Mouse (Mus musculus) megakaryocyte progenitor cell, adult 5-6 weeks (primary cell): ENCODE data around the gene Gm18596. TPM values are rescaled to one million over a fixed set of nuclear protein-coding genes. Genes with fewer than 3 reads are reported as not detected.
"Not testable (repeated sequence)": the region's sequence is repeated elsewhere in the genome, so short reads cannot be mapped to it uniquely, and the experiment has no call there.

Source experiments
- ATAC-seq: replicated peaks from 2 replicates; pipeline ENCODE4 v1.8.0; 2016; ENCODE audit warnings: mild to moderate bottlenecking, moderate TSS enrichment, inconsistent platforms; ENCODE audit not compliant: poor library complexity
- total RNA-seq, 2 experiments: library from RNA; stranded (forward) in 1 of 2; stranded (reverse) in 1 of 2; fragments of 157-497, 149-512 nt in 1 of 2; fragments of 200-1000 nt in 1 of 2; gene quantifications; 2 replicates each; pipeline versions ENCODE4 v1.2.3 to v1.2.4; 2015 to 2017

Gene Gm18596
- total RNA-seq, 2 experiments from 2014 or later = not detected

GRCm38 (mm10) chr10:77713734-77714133, 28.7 kb downstream of the Gm18596 start:
- ATAC-seq = peak; percentile 44

GRCm38 (mm10) chr10:77711157-77711556, 31.3 kb downstream of the Gm18596 start, which contains the start of gene Gm10024:
Gene Gm10024 (plus strand): TSS chr10:77711457.
- ATAC-seq = not testable (repeated sequence)

DNA sequence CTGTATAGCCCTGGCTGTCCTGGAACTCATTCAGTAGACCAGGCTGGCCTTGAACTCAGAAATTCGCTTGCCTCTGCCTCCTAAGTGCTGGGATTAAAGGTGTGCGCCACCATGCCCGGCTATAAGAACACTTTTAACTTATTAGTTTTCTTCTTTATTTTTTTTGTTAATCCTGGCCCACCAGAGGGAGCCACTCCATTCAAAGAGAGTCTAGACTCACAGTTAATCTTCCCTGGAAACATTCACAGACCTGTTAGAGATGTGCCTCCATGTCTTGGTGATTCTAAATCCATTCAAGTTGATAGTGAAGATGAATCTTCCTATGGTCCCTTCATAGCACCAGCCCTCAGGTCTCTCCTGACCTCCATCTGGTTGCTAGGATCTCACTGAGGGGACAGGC, 32.6 kb downstream of the Gm18596 start:
- no peak for ATAC-seq

- ATAC-seq = no peak
Observed at GRCm38 (mm10) chr10:77706326-77706725, 36.1 kb downstream of the Gm18596 start, which contains the start of gene Gm10272. Gene Gm10272 (plus strand): TSS chr10:77706626.

DNA sequence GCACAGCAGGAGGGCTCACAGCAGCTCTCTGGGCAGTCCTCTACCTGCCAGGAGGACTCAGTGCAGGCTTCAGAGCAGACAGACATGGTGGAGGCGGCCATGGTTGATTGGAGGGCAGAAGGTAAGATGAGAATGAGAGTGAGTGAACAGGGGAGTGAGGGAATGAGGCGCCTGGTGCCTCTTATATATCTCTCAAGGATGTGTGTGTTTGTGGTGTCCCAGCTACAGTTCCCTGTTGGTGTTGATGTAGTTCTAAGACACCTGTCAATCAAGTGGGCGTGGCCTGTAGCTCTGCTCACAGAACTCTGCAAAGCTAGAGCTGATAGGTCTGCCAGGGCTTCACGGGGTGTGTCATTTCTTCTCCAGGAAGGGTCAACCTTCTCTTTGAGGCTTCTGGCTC, 45.3 kb downstream of the Gm18596 start, which contains the start of gene Gm9508:
Gene Gm9508 (minus strand): TSS at position 101 of the 400 bp plus-strand sequence.
- ATAC-seq = no peak

Other genes starting within 250 kb of the Gm18596 start
Only the 30 nearest of the 32 such genes appear.
- gene Fam207a, start 226.9 kb downstream of the Gm18596 start, total RNA-seq (2015) = 9.1 and 9.9 TPM in 2 replicates
- gene Fam207a, start 226.9 kb downstream of the Gm18596 start, total RNA-seq (2017) = 28.8 and 38.1 TPM in 2 replicates
- 37.2 and 37.9 TPM in 2 replicates for gene Itgb2, start 212.4 kb downstream of the Gm18596 start, total RNA-seq (2015)
- gene Itgb2, start 212.4 kb downstream of the Gm18596 start, total RNA-seq (2017) = 35.1 and 42.0 TPM in 2 replicates
- 54.1 and 60.0 TPM in 2 replicates for gene Pttg1ip, start 160.9 kb downstream of the Gm18596 start, total RNA-seq (2015)
- gene Pttg1ip, start 160.9 kb downstream of the Gm18596 start, total RNA-seq (2017) = 31.8 and 37.6 TPM in 2 replicates
- 34.5 and 38.8 TPM in 2 replicates for gene Sumo3, start 136.5 kb downstream of the Gm18596 start, total RNA-seq (2015)
- gene Sumo3, start 136.5 kb downstream of the Gm18596 start, total RNA-seq (2017) = 187 and 212 TPM in 2 replicates
- gene Gm49325, start 136.4 kb downstream of the Gm18596 start, total RNA-seq (2015) = not detected in 2 replicates
- 1.1 TPM in 1 of 2 replicates, not detected in the other for gene Gm49325, start 136.4 kb downstream of the Gm18596 start, total RNA-seq (2017)
- gene Ube2g2, start 120.4 kb downstream of the Gm18596 start, total RNA-seq (2015) = 22.8 and 25.1 TPM in 2 replicates
- 30.4 and 34.2 TPM in 2 replicates for gene Ube2g2, start 120.4 kb downstream of the Gm18596 start, total RNA-seq (2017)
- 0.12 and 0.96 TPM in 2 replicates for gene Tspear, start 56.1 kb downstream of the Gm18596 start, total RNA-seq (2015)
- not detected in 2 replicates for gene Tspear, start 56.1 kb downstream of the Gm18596 start, total RNA-seq (2017)
- not detected in 2 replicates for gene Gm19402, start 51.9 kb downstream of the Gm18596 start, total RNA-seq (2015)
- not detected in 2 replicates for gene Gm19402, start 51.9 kb downstream of the Gm18596 start, total RNA-seq (2017)
- gene Gm9508, start 45.4 kb downstream of the Gm18596 start, total RNA-seq (2015) = not detected in 2 replicates
- gene Gm9508, start 45.4 kb downstream of the Gm18596 start, total RNA-seq (2017) = not detected in 2 replicates
- not detected in 2 replicates for gene Gm10272, start 36.0 kb downstream of the Gm18596 start, total RNA-seq (2015)
- not detected in 2 replicates for gene Gm10272, start 36.0 kb downstream of the Gm18596 start, total RNA-seq (2017)
- not detected in 2 replicates for gene Gm10024, start 31.2 kb downstream of the Gm18596 start, total RNA-seq (2015)
- gene Gm10024, start 31.2 kb downstream of the Gm18596 start, total RNA-seq (2017) = not detected in 2 replicates
- not detected in 2 replicates for gene Gm10142, start 26.8 kb downstream of the Gm18596 start, total RNA-seq (2015)
- gene Gm10142, start 26.8 kb downstream of the Gm18596 start, total RNA-seq (2017) = not detected in 2 replicates
- not detected in 2 replicates for gene Krtap12-1, start 22.0 kb downstream of the Gm18596 start, total RNA-seq (2015)
- gene Krtap12-1, start 22.0 kb downstream of the Gm18596 start, total RNA-seq (2017) = not detected in 2 replicates
- not detected in 2 replicates for gene Gm10100, start 16.2 kb downstream of the Gm18596 start, total RNA-seq (2015)
- gene Gm10100, start 16.2 kb downstream of the Gm18596 start, total RNA-seq (2017) = not detected in 2 replicates
- gene Gm9736, start 8.7 kb upstream of the Gm18596 start, total RNA-seq (2015) = not detected in 2 replicates
- not detected in 2 replicates for gene Gm9736, start 8.7 kb upstream of the Gm18596 start, total RNA-seq (2017)
- gene Gm3233, start 17.0 kb upstream of the Gm18596 start, total RNA-seq (2015) = not detected in 2 replicates
- not detected in 2 replicates for gene Gm3233, start 17.0 kb upstream of the Gm18596 start, total RNA-seq (2017)
- gene Gm3238, start 28.7 kb upstream of the Gm18596 start, total RNA-seq (2015) = not detected in 2 replicates
- gene Gm3238, start 28.7 kb upstream of the Gm18596 start, total RNA-seq (2017) = not detected in 2 replicates
- gene Gm7138, start 34.3 kb upstream of the Gm18596 start, total RNA-seq (2015) = not detected in 2 replicates
- not detected in 2 replicates for gene Gm7138, start 34.3 kb upstream of the Gm18596 start, total RNA-seq (2017)
- not detected in 2 replicates for gene Gm3250, start 39.9 kb upstream of the Gm18596 start, total RNA-seq (2015)
- gene Gm3250, start 39.9 kb upstream of the Gm18596 start, total RNA-seq (2017) = not detected in 2 replicates
- not detected in 2 replicates for gene Gm7137, start 45.6 kb upstream of the Gm18596 start, total RNA-seq (2015)
- not detected in 2 replicates for gene Gm7137, start 45.6 kb upstream of the Gm18596 start, total RNA-seq (2017)
- gene Gm9639, start 52.4 kb upstream of the Gm18596 start, total RNA-seq (2015) = not detected in 2 replicates
- not detected in 2 replicates for gene Gm9639, start 52.4 kb upstream of the Gm18596 start, total RNA-seq (2017)
- gene Gm19668, start 56.5 kb upstream of the Gm18596 start, total RNA-seq (2015) = not detected in 2 replicates
- gene Gm19668, start 56.5 kb upstream of the Gm18596 start, total RNA-seq (2017) = not detected in 2 replicates
- gene Gm9507, start 69.2 kb upstream of the Gm18596 start, total RNA-seq (2015) = not detected in 2 replicates
- gene Gm9507, start 69.2 kb upstream of the Gm18596 start, total RNA-seq (2017) = not detected in 2 replicates
- not detected in 2 replicates for gene Gm2696, start 72.0 kb upstream of the Gm18596 start, total RNA-seq (2015)
- not detected in 2 replicates for gene Gm2696, start 72.0 kb upstream of the Gm18596 start, total RNA-seq (2017)
- gene Krtap10-4, start 84.5 kb upstream of the Gm18596 start, total RNA-seq (2015) = not detected in 2 replicates
- not detected in 2 replicates for gene Krtap10-4, start 84.5 kb upstream of the Gm18596 start, total RNA-seq (2017)
- not detected in 2 replicates for gene Krtap10-10, start 93.3 kb upstream of the Gm18596 start, total RNA-seq (2015)
- not detected in 2 replicates for gene Krtap10-10, start 93.3 kb upstream of the Gm18596 start, total RNA-seq (2017)
- gene Gm36176, start 104.2 kb upstream of the Gm18596 start, total RNA-seq (2015) = not detected in 2 replicates
- not detected in 2 replicates for gene Gm36176, start 104.2 kb upstream of the Gm18596 start, total RNA-seq (2017)
- gene Gm10318, start 110.2 kb upstream of the Gm18596 start, total RNA-seq (2015) = not detected in 2 replicates
- gene Gm10318, start 110.2 kb upstream of the Gm18596 start, total RNA-seq (2017) = not detected in 2 replicates
- not detected in 2 replicates for gene Gm3285, start 119.3 kb upstream of the Gm18596 start, total RNA-seq (2015)
- gene Gm3285, start 119.3 kb upstream of the Gm18596 start, total RNA-seq (2017) = not detected in 2 replicates
- 0.12 TPM in 1 of 2 replicates, not detected in the other for gene Lrrc3, start 159.9 kb upstream of the Gm18596 start, total RNA-seq (2015)
- gene Lrrc3, start 159.9 kb upstream of the Gm18596 start, total RNA-seq (2017) = not detected in 2 replicates